Mouse (Mus musculus): Measurements from ENCODE around the gene Elmod3. TPM values are rescaled to one million over a fixed set of nuclear protein-coding genes. Genes with fewer than 3 reads are reported as not detected.

Gene Elmod3
- polyA plus RNA-seq, 1 experiment from 2014 or later = 5.1 TPM

DNA sequence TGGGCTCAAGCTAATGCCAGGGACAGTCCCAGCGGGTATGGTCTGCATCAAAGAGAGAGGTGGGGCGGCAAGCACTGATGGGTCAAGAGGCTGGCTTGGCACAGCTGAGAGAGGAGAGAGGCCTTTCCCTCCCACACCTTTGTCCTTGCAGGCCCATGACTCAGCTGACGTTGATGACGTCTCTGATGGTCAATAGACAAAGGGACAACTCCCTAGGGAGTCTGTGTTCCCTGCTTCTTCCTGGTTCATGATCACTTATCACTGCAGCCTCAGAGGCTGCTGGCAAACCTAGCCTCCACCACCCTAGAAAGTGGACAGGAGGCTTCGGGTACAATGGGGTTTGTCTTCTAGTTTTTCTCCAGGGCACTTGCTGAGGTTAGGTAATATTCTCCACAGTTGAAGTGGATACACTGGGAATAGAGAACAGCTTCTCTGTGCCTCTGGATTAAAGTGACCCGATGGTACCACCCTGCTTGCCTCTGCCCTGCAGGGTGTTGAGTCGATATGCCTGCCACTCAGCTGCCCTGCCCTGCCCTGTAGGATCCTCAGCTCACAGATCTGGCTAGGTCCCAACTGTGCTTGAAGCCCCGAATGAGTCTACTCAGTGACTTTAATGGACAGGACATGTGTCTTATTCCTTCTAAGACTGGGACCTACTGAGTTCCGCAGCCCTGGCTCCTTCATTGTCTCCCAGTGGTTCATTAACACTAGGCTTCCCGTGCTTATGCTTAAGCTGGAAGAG, 69.6 kb downstream of the Elmod3 start:
- Histone ChIP-seq H3K9ac (no peak overlapping the region), H3K27me3 (no peaks in the 10 kb centered on the region), H3K36me3 (no peaks in the 10 kb centered on the region), H3K9me3 (replicated peaks) (no peaks in the 10 kb centered on the region), H3K4me2 (no peak overlapping the region), H3K4me1 (replicated peaks) (no peaks in the 10 kb centered on the region), H3K4me3 (replicated peaks) (no peak overlapping the region), H3K27ac (no peak overlapping the region)
- DNase-seq = no peak
- WGBS (ENCODE audit: insufficient replicate concordance) = 66% methylated on average over 10 of the region's 10 CpGs
- ATAC-seq (ENCODE audit: low read depth) = no peak; the same call in 1 of the 2 replicates

DNA sequence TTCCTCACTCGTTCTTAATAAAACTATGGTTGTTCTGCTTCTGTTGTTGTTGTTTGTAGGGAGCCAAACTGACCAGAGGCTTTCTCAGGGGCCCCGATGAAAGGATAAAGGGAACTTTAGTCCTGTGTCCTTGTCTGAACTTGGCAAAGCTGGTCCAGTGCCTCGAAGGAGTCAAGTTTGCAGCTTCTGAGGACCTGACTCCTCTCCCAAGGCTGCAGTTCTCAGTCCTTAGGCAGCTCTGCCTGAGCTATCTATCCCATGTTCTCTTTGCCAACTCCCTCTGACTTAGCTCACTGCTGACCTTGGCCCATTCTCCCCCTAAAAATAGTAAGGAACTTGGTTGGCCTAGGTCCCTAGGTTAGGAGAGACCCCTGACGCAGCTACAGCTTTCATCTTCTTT, 71.1 kb downstream of the Elmod3 start:
- H3K27ac ChIP-seq = no peak overlapping the region
- H3K9ac ChIP-seq = no peak overlapping the region
- WGBS (ENCODE audit: insufficient replicate concordance) = 66% methylated on average over 4 of the region's 4 CpGs
- no peak overlapping the region for H3K4me2 ChIP-seq
- no peak for ATAC-seq (ENCODE audit: low read depth)
- no peaks in the 10 kb centered on the region for H3K4me1 ChIP-seq (replicated peaks)
- no peaks in the 10 kb centered on the region for H3K27me3 ChIP-seq
- H3K4me3 ChIP-seq (replicated peaks) = no peak overlapping the region
- no peaks in the 10 kb centered on the region for H3K36me3 ChIP-seq
- no peaks in the 10 kb centered on the region for H3K9me3 ChIP-seq (replicated peaks)
- DNase-seq = no peak

DNA sequence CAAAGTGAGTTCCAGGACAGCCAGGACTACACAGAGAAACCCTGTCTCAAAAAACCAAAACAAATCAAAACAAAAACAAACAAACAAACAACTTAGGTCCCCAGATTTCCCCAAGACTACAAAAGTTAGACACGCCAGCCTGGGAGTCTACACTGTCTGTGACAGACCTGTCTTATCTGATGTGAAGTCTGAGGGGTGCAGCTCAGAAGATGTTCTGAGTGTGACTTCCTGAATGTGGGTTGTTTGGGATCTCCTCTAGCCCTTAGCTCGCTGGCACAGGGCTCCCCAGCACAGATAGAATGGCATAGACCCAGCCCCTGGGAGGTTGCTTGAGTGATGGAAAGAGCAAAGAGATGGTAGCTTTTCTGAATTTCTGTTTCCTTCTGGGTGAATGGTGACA, 74.1 kb downstream of the Elmod3 start:
- Histone ChIP-seq H3K4me3 (replicated peaks) (no peak overlapping the region), H3K27me3 (no peaks in the 10 kb centered on the region), H3K36me3 (no peaks in the 10 kb centered on the region), H3K4me2 (no peak overlapping the region), H3K9me3 (replicated peaks) (no peaks in the 10 kb centered on the region), H3K27ac (no peak overlapping the region), H3K4me1 (replicated peaks) (no peaks in the 10 kb centered on the region; the same call in 1 of the 2 replicates), H3K9ac (no peak overlapping the region)
- DNase-seq (no peak), ATAC-seq (ENCODE audit: low read depth) (no peak)
- WGBS (ENCODE audit: insufficient replicate concordance) = 36% methylated on average over 2 of the region's 2 CpGs

DNA sequence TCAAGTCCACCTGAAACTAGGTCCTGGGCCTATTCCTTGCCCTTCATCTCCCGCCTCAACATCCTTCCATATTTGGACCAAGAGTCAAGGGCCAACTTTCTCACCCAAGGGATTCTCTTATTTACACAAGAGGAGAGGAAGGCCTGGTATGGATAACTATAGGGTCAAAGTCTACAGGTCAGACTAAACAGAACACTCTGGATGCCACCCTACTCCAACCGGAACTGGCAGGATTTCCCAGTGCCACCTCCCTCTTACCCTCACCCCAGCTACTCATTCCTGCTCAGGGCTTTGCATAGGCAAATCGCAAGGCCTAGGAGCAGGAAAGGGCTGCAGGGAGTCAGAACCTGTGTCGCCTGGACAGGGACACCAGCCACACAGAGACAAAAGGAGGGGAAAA, 75.0 kb downstream of the Elmod3 start:
- DNase-seq (no peak), ATAC-seq (ENCODE audit: low read depth) (no peak)
- WGBS (ENCODE audit: insufficient replicate concordance) = 72% methylated on average over 4 of the region's 4 CpGs
- no peak overlapping the region for H3K4me2 ChIP-seq
- H3K27me3 ChIP-seq = no peaks in the 10 kb centered on the region
- H3K4me3 ChIP-seq (replicated peaks) = no peak overlapping the region
- no peaks in the 10 kb centered on the region; the same call in 1 of the 2 replicates for H3K4me1 ChIP-seq (replicated peaks)
- H3K27ac ChIP-seq = no peak overlapping the region
- no peaks in the 10 kb centered on the region for H3K36me3 ChIP-seq
- H3K9me3 ChIP-seq (replicated peaks) = no peaks in the 10 kb centered on the region
- no peak overlapping the region for H3K9ac ChIP-seq

DNA sequence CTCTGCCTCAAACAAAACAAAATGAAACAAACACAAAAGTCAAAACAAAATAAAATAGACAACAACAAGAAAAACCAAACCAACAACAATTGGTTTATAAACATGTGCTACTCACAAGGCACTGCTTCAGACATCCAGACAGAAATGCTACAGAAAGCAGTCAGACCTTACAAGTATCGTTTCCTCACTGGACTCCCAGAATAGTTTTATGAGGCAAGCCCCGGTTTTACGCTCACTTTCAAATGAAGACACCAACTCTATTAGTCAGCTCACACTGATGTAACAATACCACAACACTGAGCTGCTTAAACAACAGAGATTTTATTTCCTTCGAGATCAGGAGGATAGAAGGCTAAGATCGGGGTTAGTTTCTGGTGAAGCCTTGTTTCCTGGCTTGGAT, 75.9 kb downstream of the Elmod3 start:
- Histone ChIP-seq H3K4me2 (no peak overlapping the region), H3K36me3 (no peaks in the 10 kb centered on the region), H3K27me3 (no peaks in the 10 kb centered on the region), H3K4me3 (replicated peaks) (no peak overlapping the region), H3K9me3 (replicated peaks) (no peaks in the 10 kb centered on the region), H3K9ac (no peak overlapping the region), H3K4me1 (replicated peaks) (no peaks in the 10 kb centered on the region; the same call in 1 of the 2 replicates), H3K27ac (no peak overlapping the region)
- DNase-seq (no peak), ATAC-seq (ENCODE audit: low read depth) (no peak)
- WGBS (ENCODE audit: insufficient replicate concordance) = 73% methylated on average over 5 of the region's 5 CpGs

DNA sequence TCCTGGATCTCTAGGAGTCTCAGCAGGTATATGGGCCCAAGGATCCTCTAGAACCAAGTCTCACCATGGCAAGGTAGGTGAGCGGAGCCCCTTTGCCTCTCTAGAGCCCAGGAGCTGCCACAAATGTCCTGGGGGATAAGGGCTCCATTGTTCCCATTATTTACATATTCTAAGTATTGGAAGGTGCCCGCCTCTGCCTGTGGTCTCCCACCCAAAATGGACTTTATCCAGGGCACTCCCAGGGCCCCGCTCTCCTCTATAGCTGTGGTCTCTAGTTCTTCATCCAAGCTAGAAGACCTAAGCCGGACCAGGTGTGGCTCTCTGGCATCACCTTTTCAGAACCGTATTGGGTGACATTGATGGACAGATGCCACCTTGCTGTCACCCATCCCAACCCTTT, 76.6 kb downstream of the Elmod3 start, which contains the start of gene Sh2d6:
Sh2d6 (minus strand) TSS at position 101 of the 400 bp plus-strand sequence.
- Histone ChIP-seq H3K4me3 (replicated peaks) (no peak within 1 kb of the TSS), H3K4me1 (replicated peaks) (no peaks in the 10 kb centered on the region; the same call in 1 of the 2 replicates), H3K36me3 (no peaks in the 10 kb centered on the region), H3K27me3 (no peaks in the 10 kb centered on the region), H3K9me3 (replicated peaks) (no peaks in the 10 kb centered on the region), H3K4me2 (no peak within 1 kb of the TSS), H3K9ac (no peak within 1 kb of the TSS), H3K27ac (no peak within 1 kb of the TSS)
- DNase-seq = no peak
- WGBS (ENCODE audit: insufficient replicate concordance) = 67% methylated on average over 5 of the region's 5 CpGs
- ATAC-seq (ENCODE audit: low read depth) = no peak

DNA sequence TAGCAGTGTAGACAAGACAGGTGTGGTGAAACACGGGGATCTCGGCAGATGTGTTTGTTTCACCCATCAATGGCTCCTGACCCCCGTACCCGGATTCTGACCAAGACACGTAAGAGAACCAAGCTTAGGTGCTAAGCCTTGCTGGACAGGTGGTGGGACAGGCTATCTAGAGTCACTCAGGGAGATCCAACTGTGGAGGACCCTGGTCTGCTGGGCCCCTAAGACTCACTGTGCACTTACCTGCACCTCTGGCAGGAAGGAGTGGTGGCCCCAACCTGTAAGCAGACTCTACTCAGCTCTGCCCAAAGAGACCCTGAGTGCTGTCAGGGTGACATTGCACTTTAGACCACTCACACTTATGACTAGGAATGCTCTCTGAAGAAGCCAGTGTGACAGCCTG, 77.3 kb downstream of the Elmod3 start:
- 72% methylated on average over 5 of the region's 5 CpGs for WGBS (ENCODE audit: insufficient replicate concordance)
- Histone ChIP-seq H3K9me3 (replicated peaks) (no peaks in the 10 kb centered on the region), H3K4me1 (replicated peaks) (no peaks in the 10 kb centered on the region; the same call in 1 of the 2 replicates), H3K36me3 (no peaks in the 10 kb centered on the region), H3K27ac (no peak overlapping the region), H3K4me2 (no peak overlapping the region), H3K9ac (no peak overlapping the region), H3K4me3 (replicated peaks) (no peak overlapping the region), H3K27me3 (no peaks in the 10 kb centered on the region)
- ATAC-seq (ENCODE audit: low read depth) = no peak
- DNase-seq = no peak

DNA sequence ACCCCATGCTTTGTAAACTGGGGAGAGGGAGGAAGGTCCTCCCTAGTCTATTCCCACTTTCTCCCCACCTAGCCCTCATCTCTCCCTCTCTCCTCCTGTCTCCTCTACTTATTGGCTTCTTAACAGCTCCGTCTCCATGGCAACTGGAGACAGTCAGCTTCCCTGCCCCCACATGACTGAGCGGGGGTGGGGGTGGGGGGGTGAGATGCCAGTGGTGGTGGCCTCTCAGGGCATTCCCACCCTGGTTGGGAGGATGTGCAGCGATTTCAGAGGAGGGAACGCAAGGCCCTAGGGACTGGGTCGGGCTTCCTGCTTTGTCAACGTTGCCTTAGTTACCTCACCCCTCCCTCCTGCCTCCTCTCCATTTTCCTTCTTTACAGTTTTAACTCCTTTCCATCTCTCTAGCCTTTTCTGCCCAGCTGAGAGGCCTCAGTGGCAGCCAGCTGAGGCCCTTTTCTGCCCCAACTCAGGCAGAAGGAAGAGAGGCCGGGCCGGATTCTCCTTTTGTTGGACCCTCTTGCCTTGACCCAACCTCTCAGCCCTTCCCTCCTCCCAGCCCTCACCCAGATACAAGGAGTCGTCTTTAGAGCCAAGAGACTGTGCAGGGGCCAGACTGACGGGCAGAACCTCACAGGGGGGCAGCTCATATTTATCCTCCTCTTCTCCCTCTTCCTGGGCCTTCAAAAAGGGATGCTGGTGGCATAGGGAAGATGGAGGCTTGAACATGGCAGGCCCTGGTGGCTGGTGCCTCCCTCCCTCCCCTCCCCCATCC, 78.1 kb downstream of the Elmod3 start:
- Histone ChIP-seq H3K4me2 (no peak overlapping the region), H3K4me1 (replicated peaks) (no peaks in the 10 kb centered on the region; the same call in 1 of the 2 replicates), H3K9me3 (replicated peaks) (no peaks in the 10 kb centered on the region), H3K27ac (no peak overlapping the region), H3K36me3 (no peaks in the 10 kb centered on the region), H3K4me3 (replicated peaks) (no peak overlapping the region), H3K9ac (no peak overlapping the region), H3K27me3 (no peaks in the 10 kb centered on the region)
- WGBS (ENCODE audit: insufficient replicate concordance) = 40% methylated on average over 10 of the region's 10 CpGs
- ATAC-seq (ENCODE audit: low read depth) (no peak), DNase-seq (no peak)

DNA sequence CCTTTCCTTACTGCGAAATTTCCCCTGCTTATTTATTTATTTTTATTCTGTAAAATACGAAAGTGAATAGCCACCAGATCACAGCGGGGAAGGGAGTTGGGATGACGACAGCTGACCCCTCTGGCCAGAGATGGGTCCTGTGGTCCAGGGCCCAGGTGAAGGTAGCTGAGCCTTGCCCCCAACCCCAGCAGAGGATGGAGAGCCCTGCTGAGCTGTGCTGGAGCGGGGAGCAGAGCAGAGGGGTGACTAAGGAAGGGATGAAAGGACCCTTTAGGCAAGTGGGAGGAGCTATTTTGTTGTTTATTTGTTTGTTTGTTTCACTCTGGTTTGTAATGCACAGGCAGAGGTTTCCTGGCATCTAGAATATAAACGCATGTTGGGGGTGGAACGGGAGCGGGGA, 78.9 kb downstream of the Elmod3 start:
- H3K9me3 ChIP-seq (replicated peaks) = no peaks in the 10 kb centered on the region
- no peaks in the 10 kb centered on the region for H3K27me3 ChIP-seq
- H3K4me2 ChIP-seq = no peak overlapping the region
- H3K9ac ChIP-seq = no peak overlapping the region
- H3K4me1 ChIP-seq (replicated peaks) = no peaks in the 10 kb centered on the region; the same call in 1 of the 2 replicates
- H3K27ac ChIP-seq = no peak overlapping the region
- no peak for ATAC-seq (ENCODE audit: low read depth)
- H3K4me3 ChIP-seq (replicated peaks) = no peak overlapping the region
- 49% methylated on average over 8 of the region's 8 CpGs for WGBS (ENCODE audit: insufficient replicate concordance)
- no peaks in the 10 kb centered on the region for H3K36me3 ChIP-seq
- DNase-seq = no peak

DNA sequence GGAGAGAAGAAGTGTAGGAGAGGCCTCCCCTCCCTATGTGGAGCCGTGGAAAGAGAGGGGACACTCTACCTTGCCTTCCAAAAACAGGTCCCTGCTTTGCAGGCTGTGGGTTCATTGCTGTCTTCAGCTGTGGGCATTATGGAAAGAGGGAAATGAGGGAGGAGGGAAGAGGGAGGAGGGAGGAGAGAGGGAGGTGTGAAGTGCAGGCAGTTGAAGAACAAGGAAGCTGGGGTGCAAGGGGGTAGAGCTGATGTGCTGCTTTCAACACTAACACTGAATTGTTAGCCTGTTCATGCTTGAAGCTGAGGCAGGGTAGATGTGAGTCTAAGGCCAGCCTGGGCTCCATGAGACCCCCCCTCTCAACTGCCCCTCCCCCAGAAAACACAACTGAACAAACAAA, 79.4 kb downstream of the Elmod3 start:
- Histone ChIP-seq H3K9ac (no peak overlapping the region), H3K27ac (no peak overlapping the region), H3K4me1 (replicated peaks) (no peaks in the 10 kb centered on the region; the same call in 1 of the 2 replicates), H3K4me3 (replicated peaks) (no peak overlapping the region), H3K4me2 (no peak overlapping the region), H3K9me3 (replicated peaks) (no peaks in the 10 kb centered on the region), H3K27me3 (no peaks in the 10 kb centered on the region), H3K36me3 (no peaks in the 10 kb centered on the region)
- no peak for DNase-seq
- no peak for ATAC-seq (ENCODE audit: low read depth)
- WGBS (ENCODE audit: insufficient replicate concordance) = 48% methylated on average over 1 of the region's 1 CpGs

All from liver, embryonic 13.5 days (tissue).